Mouse (Mus musculus) heart, postnatal 0 days (tissue): ENCODE measurements at regions not wholly inside any gene's neighbourhood (a gene's known extent, or its start where the extent isn't known, plus 50 kb on each side); places are given as distances from the start of the nearest gene placed in this dataset.

Source experiments
- ATAC-seq: fragments of 200-750 bp; cut with Nextera tagmentation; 2 replicates; pipeline ENCODE4 v1.8.0; 2017; ENCODE audit warnings: low read depth, moderate number of reproducible peaks, moderate library complexity; ENCODE audit not compliant: insufficient read depth
- DNase-seq: peaks from one replicate; pipeline ENCODE4 v3.0.0-alpha.2; 2016; ENCODE audit warnings: low spot score
- H3K27ac ChIP-seq: fragments of 300-500 bp; sonication (generic); 2 replicates; pipeline ENCODE4 v1.5.1; 2014; ENCODE audit warnings: low read depth, mild to moderate bottlenecking
- H3K27me3 ChIP-seq: fragments of 300-500 bp; sonication (generic); 2 replicates; pipeline ENCODE4 v1.6.1; 2014; ENCODE audit warnings: low read length, mixed read lengths; ENCODE audit not compliant: control insufficient read depth, insufficient read depth
- H3K36me3 ChIP-seq: fragments of 300-500 bp; sonication (generic); replicated peaks from 2 replicates; pipeline ENCODE4 v1.6.1; 2014; ENCODE audit warnings: low read length, mixed read lengths; ENCODE audit not compliant: control insufficient read depth, insufficient read depth
- H3K4me1 ChIP-seq: fragments of 300-500 bp; sonication (generic); 2 replicates; pipeline ENCODE4 v1.6.1; 2014; ENCODE audit warnings: antibody characterized with exemption; ENCODE audit not compliant: control insufficient read depth, insufficient read depth
- H3K4me2 ChIP-seq: fragments of 300-500 bp; sonication (generic); 2 replicates; pipeline ENCODE4 v1.6.1; 2014; ENCODE audit warnings: low read depth, mild to moderate bottlenecking, low read length, moderate library complexity
- H3K4me3 ChIP-seq: fragments of 300-500 bp; sonication (generic); 2 replicates; pipeline ENCODE4 v1.5.1; 2014; ENCODE audit warnings: low read depth, low read length
- H3K9ac ChIP-seq: fragments of 300-500 bp; sonication (generic); replicated peaks from 2 replicates; pipeline ENCODE4 v1.6.1; 2014; ENCODE audit warnings: low read depth, low read length, mixed read lengths
- H3K9me3 ChIP-seq: fragments of 300-500 bp; sonication (generic); replicated peaks from 2 replicates; pipeline ENCODE4 v1.6.1; 2016; ENCODE audit warnings: low read length; ENCODE audit not compliant: control insufficient read depth
- CTCF ChIP-seq: IDR thresholded peaks from 2 replicates; pipeline ENCODE4 v1.5.1; 2016; ENCODE audit warnings: antibody characterized with exemption, control low read depth, low read depth
- EP300 ChIP-seq: IDR thresholded peaks from 2 replicates; pipeline ENCODE4 v1.6.1; 2016; ENCODE audit warnings: antibody characterized with exemption, low read depth
- WGBS: fragments of 180-500 bp; shearing (Covaris S2); extraction: QIAGEN DNeasy Blood & Tissue Kit; methylation state at CpG from one replicate; pipeline ENCODE4 v1.1.7; 2014; 5-methylcytosine and 5-hydroxymethylcytosine counted together

GRCm38 (mm10) chr5:51729771-51730170 is 162.2 kb upstream of the Ppargc1a start:
- no peak for TF ChIP-seq CTCF
- no peak for TF ChIP-seq EP300
- Histone ChIP-seq H3K4me1 (no peaks in the 10 kb centered on the region), H3K4me2 (no peak overlapping the region), H3K27me3 (no peaks in the 10 kb centered on the region), H3K36me3 (no peaks in the 10 kb centered on the region), H3K27ac (no peak overlapping the region), H3K9ac (no peak overlapping the region), H3K4me3 (no peak overlapping the region), H3K9me3 (no peaks in the 10 kb centered on the region)
- 64% methylated on average over 1 of the region's 1 CpGs for WGBS
- ATAC-seq (no peak), DNase-seq (no peak)

- Histone ChIP-seq H3K36me3 (no peaks in the 10 kb centered on the region), H3K9ac (no peak overlapping the region), H3K27ac (no peak overlapping the region), H3K9me3 (no peaks in the 10 kb centered on the region), H3K4me3 (no peak overlapping the region), H3K4me2 (no peak overlapping the region), H3K27me3 (no peaks in the 10 kb centered on the region), H3K4me1 (no peaks in the 10 kb centered on the region)
- ATAC-seq (no peak), DNase-seq (no peak)
- no peak for TF ChIP-seq EP300
Observed at GRCm38 (mm10) chr5:51726762-51727161, 159.2 kb upstream of the Ppargc1a start.

DNA sequence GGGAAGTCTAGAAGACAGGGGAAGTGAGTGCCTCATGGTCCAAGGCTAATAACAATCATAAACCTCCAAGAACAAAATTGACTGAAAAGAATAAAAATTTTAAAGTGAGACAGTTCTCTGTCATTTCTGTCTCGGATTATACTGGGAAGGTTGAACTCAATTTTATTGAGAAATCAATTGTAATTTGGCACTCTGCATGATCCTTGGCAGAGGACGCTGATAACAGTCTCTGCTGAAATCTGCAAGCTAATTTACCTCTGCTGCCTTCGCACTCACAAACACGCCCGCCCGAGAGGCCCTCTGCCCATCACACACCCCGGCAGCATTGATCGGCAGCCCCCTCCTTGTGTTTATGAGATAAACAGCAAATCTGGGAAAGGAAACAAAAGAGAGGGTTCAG is 151.4 kb upstream of the Ppargc1a start:
- Histone ChIP-seq H3K9me3 (no peaks in the 10 kb centered on the region), H3K4me2 (no peak overlapping the region), H3K36me3 (no peaks in the 10 kb centered on the region), H3K9ac (no peak overlapping the region), H3K4me1 (no peaks in the 10 kb centered on the region), H3K4me3 (no peak overlapping the region), H3K27me3 (no peaks in the 10 kb centered on the region), H3K27ac (no peak overlapping the region)
- WGBS, result 76% methylated on average over 8 of the region's 8 CpGs
- ATAC-seq (no peak), DNase-seq (no peak)
- no peak for TF ChIP-seq CTCF
- TF ChIP-seq EP300, result no peak

- H3K27ac ChIP-seq, result no peak overlapping the region
- no peak overlapping the region for H3K4me3 ChIP-seq
- no peaks in the 10 kb centered on the region for H3K4me1 ChIP-seq
- no peak overlapping the region for H3K4me2 ChIP-seq
- H3K9ac ChIP-seq, result no peak overlapping the region
- H3K27me3 ChIP-seq, result no peaks in the 10 kb centered on the region
- H3K36me3 ChIP-seq, result no peaks in the 10 kb centered on the region
- 80% methylated on average over 1 of the region's 1 CpGs for WGBS
- H3K9me3 ChIP-seq, result no peaks in the 10 kb centered on the region
- TF ChIP-seq CTCF (no peak), EP300 (no peak)
- DNase-seq, result no peak
- ATAC-seq, result no peak
Observed at GRCm38 (mm10) chr5:51718451-51718850, 150.9 kb upstream of the Ppargc1a start.

GRCm38 (mm10) chr5:51711860-51712560 is 144.5 kb upstream of the Ppargc1a start:
- Histone ChIP-seq H3K27me3 (no peaks in the 10 kb centered on the region), H3K4me1 (no peaks in the 10 kb centered on the region), H3K4me3 (no peak overlapping the region), H3K4me2 (no peak overlapping the region), H3K9ac (no peak overlapping the region), H3K27ac (no peak overlapping the region), H3K36me3 (no peaks in the 10 kb centered on the region), H3K9me3 (no peaks in the 10 kb centered on the region)
- DNase-seq, result peak; percentile 30
- ATAC-seq, result no peak; the same call in 1 of the 2 replicates
- no peak for TF ChIP-seq EP300
- TF ChIP-seq CTCF, result no peak
- WGBS, result 49% methylated on average over 8 of the region's 8 CpGs

GRCm38 (mm10) chr5:51710664-51711063 is 143.1 kb upstream of the Ppargc1a start:
- Histone ChIP-seq H3K4me2 (no peak overlapping the region), H3K27ac (no peak overlapping the region), H3K9ac (no peak overlapping the region), H3K4me1 (no peaks in the 10 kb centered on the region), H3K4me3 (no peak overlapping the region), H3K36me3 (no peaks in the 10 kb centered on the region), H3K27me3 (no peaks in the 10 kb centered on the region), H3K9me3 (no peaks in the 10 kb centered on the region)
- no peak for TF ChIP-seq EP300
- no peak for TF ChIP-seq CTCF
- 71% methylated on average over 4 of the region's 4 CpGs for WGBS
- no peak for ATAC-seq
- no peak for DNase-seq
